Mouse (Mus musculus) C2C12 (cell line): ENCODE results near the gene 2900011O08Rik. TPM values are rescaled to one million over a fixed set of nuclear protein-coding genes. Genes with fewer than 3 reads are reported as not detected.

ENCODE experiments used
- H3K27me3 ChIP-seq: one replicate; pipeline ENCODE4 v1.6.1; 2011; ENCODE audit not compliant: control insufficient read depth, insufficient read depth, insufficient read length
- H3K36me3 ChIP-seq: one replicate; pipeline ENCODE4 v1.6.1; 2011; ENCODE audit not compliant: control insufficient read depth, insufficient read depth
- H3K4me3 ChIP-seq: one replicate; pipeline ENCODE4 v1.5.1; 2011; ENCODE audit warnings: mild to moderate bottlenecking, control low read depth; ENCODE audit not compliant: poor library complexity, insufficient read depth, severe bottlenecking
- H3K79me2 ChIP-seq: one replicate; pipeline ENCODE4 v1.6.1; 2011; ENCODE audit not compliant: control insufficient read depth, insufficient read depth
- H3K79me3 ChIP-seq: one replicate; pipeline ENCODE4 v1.6.1; 2011; ENCODE audit warnings: low read depth, control low read depth
- H3ac ChIP-seq: one replicate; pipeline ENCODE3; 2011; ENCODE audit warnings: low read depth; ENCODE audit not compliant: control insufficient read depth, insufficient read length
- CEBPB ChIP-seq: IDR thresholded peaks from one replicate; pipeline ENCODE4 v1.6.1; 2011; ENCODE audit warnings: low read depth, mild to moderate bottlenecking, control low read depth, moderate library complexity
- CTCF ChIP-seq: IDR thresholded peaks from one replicate; pipeline ENCODE4 v1.5.1; 2011; ENCODE audit not compliant: control insufficient read depth, insufficient read depth, insufficient read length
- FOSL1 ChIP-seq: IDR thresholded peaks from one replicate; pipeline ENCODE4 v1.8.0; 2011; ENCODE audit warnings: mild to moderate bottlenecking, low read length; ENCODE audit not compliant: poor library complexity, insufficient read depth, severe bottlenecking
- MAX ChIP-seq: IDR thresholded peaks from one replicate; pipeline ENCODE4 v1.6.1; 2011; ENCODE audit warnings: mild to moderate bottlenecking, control low read depth
- MYOD1 ChIP-seq: IDR thresholded peaks from one replicate; pipeline ENCODE4 v1.6.1; 2011; ENCODE audit warnings: low read depth; ENCODE audit not compliant: control insufficient read depth, insufficient read length
- MYOG ChIP-seq: IDR thresholded peaks from one replicate; pipeline ENCODE4 v1.6.1; 2011; ENCODE audit not compliant: control insufficient read depth, insufficient read length; ENCODE audit errors: extremely low read depth
- USF1 ChIP-seq: IDR thresholded peaks from one replicate; pipeline ENCODE4 v1.6.1; 2011; ENCODE audit warnings: low read depth, mild to moderate bottlenecking, control low read depth, moderate library complexity
- polyA plus RNA-seq: library from polyadenylated mRNA; unstranded; fragments of >200 nt; fragmentation: generic; extraction: Trizol; gene quantifications from one replicate; pipeline ENCODE4 v1.2.1, GENCODE M21; 2012; ENCODE audit warnings: missing spikeins

2900011O08Rik gene
- polyA plus RNA-seq, 1 experiment: 0.02 TPM

DNA sequence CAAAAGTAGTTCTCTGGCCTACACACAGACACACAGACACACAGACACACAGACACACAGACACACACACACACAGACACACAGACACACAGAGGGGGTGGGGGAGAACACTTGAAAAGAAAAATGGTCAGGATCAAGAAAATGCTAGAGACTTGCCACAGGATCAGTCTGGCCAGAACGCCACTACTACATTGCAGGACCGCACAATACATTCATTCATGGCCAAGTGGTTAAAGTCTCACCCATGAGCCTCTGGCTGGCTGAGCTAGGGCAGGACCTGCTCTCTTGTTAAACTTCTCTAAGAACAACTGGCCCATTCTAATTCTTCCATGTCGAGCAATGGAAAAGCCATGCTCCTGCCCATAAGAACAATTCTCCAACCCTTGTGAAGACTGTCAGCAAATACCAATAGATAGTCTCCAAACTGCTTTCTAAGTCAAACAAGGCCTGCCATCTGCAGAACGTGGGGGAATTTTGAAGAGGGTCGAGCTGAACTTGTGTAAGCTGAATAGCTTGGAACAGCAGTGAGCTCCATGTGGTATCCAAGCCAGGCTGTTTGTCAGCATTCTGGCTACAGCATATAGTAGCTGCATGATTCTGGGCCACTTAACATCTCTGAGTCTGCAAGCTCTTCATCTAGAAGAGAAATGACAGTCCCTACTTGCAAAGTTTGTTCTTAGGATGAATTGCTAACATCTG, 84.2 kb downstream of the 2900011O08Rik start:
- Histone ChIP-seq H3K79me3 (no peaks in the 10 kb centered on the region), H3K4me3 (no peak overlapping the region), H3K79me2 (no peaks in the 10 kb centered on the region), H3K36me3 (no peaks in the 10 kb centered on the region), H3ac (no peak overlapping the region), H3K27me3 (no peaks in the 10 kb centered on the region)
- TF ChIP-seq FOSL1 (no peak), MAX (no peak), MYOG (no peak), CTCF (no peak)

DNA sequence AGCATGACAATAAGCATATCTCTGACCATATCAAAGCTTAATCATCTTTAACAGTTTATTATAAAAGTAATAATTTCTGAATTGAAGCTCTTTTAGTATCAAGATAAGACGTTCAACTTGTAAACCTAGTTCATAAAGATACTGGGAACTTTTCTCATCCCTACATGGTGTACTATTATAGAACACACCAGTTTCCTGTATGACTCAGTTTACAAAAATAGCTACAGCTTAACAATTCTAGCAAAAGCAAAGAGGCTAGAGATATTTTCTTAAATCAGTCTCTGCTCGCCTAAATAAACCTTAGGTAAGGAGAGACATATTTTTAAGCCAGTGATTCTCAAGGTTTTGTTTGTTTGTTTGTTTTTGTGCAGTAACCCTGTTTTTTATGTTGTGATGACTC, 96.5 kb downstream of the 2900011O08Rik start:
- H3K79me2 ChIP-seq: no peaks in the 10 kb centered on the region
- no peak overlapping the region for H3K4me3 ChIP-seq
- H3ac ChIP-seq: no peak overlapping the region
- no peaks in the 10 kb centered on the region for H3K79me3 ChIP-seq
- TF ChIP-seq CEBPB: no peak
- TF ChIP-seq MAX: no peak
- TF ChIP-seq USF1: no peak
- no peak for TF ChIP-seq MYOD1
- TF ChIP-seq FOSL1: no peak
- TF ChIP-seq MYOG: no peak
- no peak for TF ChIP-seq CTCF
- no peaks in the 10 kb centered on the region for H3K27me3 ChIP-seq
- H3K36me3 ChIP-seq: no peaks in the 10 kb centered on the region

GRCm38 (mm10) chr16:14088249-14088648, 101.8 kb downstream of the 2900011O08Rik start:
- Histone ChIP-seq H3K79me2 (no peaks in the 10 kb centered on the region), H3K4me3 (no peak overlapping the region), H3K79me3 (no peaks in the 10 kb centered on the region), H3K36me3 (no peaks in the 10 kb centered on the region), H3K27me3 (no peaks in the 10 kb centered on the region), H3ac (no peak overlapping the region)
- TF ChIP-seq FOSL1 (no peak), MYOD1 (no peak), CTCF (no peak), MYOG (no peak), USF1 (no peak), CEBPB (no peak), MAX (no peak)

- TF ChIP-seq FOSL1: no peak
- TF ChIP-seq MAX: no peak
- H3ac ChIP-seq: no peak overlapping the region
- H3K79me2 ChIP-seq: no peaks in the 10 kb centered on the region
- H3K79me3 ChIP-seq: no peaks in the 10 kb centered on the region
- H3K36me3 ChIP-seq: no peaks in the 10 kb centered on the region
- no peaks in the 10 kb centered on the region for H3K27me3 ChIP-seq
- H3K4me3 ChIP-seq: no peak overlapping the region
Observed at GRCm38 (mm10) chr16:14089296-14089695, 102.9 kb downstream of the 2900011O08Rik start.

DNA sequence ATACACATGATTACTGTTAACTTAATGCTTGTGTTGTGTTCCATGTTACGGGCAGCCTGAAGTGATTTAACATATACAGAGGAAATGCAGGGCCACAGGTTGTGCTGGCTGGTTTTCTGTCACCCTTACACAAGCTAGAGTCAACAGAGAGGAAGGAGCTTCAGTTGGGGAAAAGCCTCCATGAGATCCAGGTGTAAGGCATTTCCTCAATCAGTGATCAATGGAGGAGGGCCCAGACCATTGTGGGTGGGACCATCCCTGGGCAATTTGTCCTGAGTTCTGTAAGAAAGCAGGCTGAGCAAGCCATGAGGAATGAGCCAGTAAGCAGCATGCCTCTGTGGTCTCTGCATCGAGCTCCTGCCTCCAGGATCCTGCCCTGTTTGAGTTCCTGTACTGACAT, 105.4 kb downstream of the 2900011O08Rik start:
- Histone ChIP-seq H3K4me3 (no peak overlapping the region), H3ac (no peak overlapping the region), H3K79me2 (no peaks in the 10 kb centered on the region), H3K79me3 (no peaks in the 10 kb centered on the region), H3K27me3 (no peaks in the 10 kb centered on the region), H3K36me3 (no peaks in the 10 kb centered on the region)
- no peak for TF ChIP-seq CTCF
- no peak for TF ChIP-seq USF1
- TF ChIP-seq MAX: no peak
- TF ChIP-seq FOSL1: no peak

GRCm38 (mm10) chr16:14105891-14106290, 119.5 kb downstream of the 2900011O08Rik start:
- peaks cover 18% of the 10 kb centered on the region for H3K36me3 ChIP-seq
- no peak overlapping the region for H3K4me3 ChIP-seq
- H3K79me2 ChIP-seq: no peaks in the 10 kb centered on the region
- H3K79me3 ChIP-seq: no peaks in the 10 kb centered on the region
- no peak overlapping the region for H3ac ChIP-seq
- TF ChIP-seq FOSL1 (no peak), MYOD1 (no peak), USF1 (no peak), CTCF (no peak), CEBPB (no peak), MYOG (no peak), MAX (no peak)
- no peaks in the 10 kb centered on the region for H3K27me3 ChIP-seq
